Mouse (Mus musculus) myocyte (in vitro differentiated cells): Measurements from ENCODE around the gene Polr3k. TPM values are rescaled to one million over a fixed set of nuclear protein-coding genes. Genes with fewer than 3 reads are reported as not detected.
A peak's percentile ranks its signal among the peaks of the same experiment; 100 is the strongest.

Experiments
- H3K27me3 ChIP-seq: one replicate; pipeline ENCODE4 v1.6.1; 2011; ENCODE audit not compliant: control insufficient read depth, insufficient read depth, insufficient read length
- H3K36me3 ChIP-seq: one replicate; pipeline ENCODE4 v1.6.1; 2011; ENCODE audit not compliant: control insufficient read depth, insufficient read depth
- H3K4me2 ChIP-seq: one replicate; pipeline ENCODE4 v1.6.1; 2011; ENCODE audit warnings: low read depth, control low read depth
- H3K4me3 ChIP-seq: one replicate; pipeline ENCODE4 v1.5.1; 2011; ENCODE audit warnings: mild to moderate bottlenecking, control low read depth, moderate library complexity
- H3K79me2 ChIP-seq: one replicate; pipeline ENCODE4 v1.6.1; 2011; ENCODE audit not compliant: control insufficient read depth, insufficient read depth
- H3ac ChIP-seq: one replicate; pipeline ENCODE4 v1.6.1; 2011; ENCODE audit not compliant: control insufficient read depth, insufficient read length
- CEBPB ChIP-seq: IDR thresholded peaks from 2 replicates; pipeline ENCODE4 v1.6.1; 2011; ENCODE audit warnings: mild to moderate bottlenecking, moderate library complexity; ENCODE audit not compliant: poor library complexity, insufficient read depth, severe bottlenecking
- E2F4 ChIP-seq: IDR thresholded peaks from one replicate; pipeline ENCODE4 v1.6.1; 2011; ENCODE audit warnings: mild to moderate bottlenecking, control low read depth, moderate library complexity; ENCODE audit not compliant: insufficient read depth
- MAX ChIP-seq: IDR thresholded peaks from one replicate; pipeline ENCODE4 v1.6.1; 2011; ENCODE audit warnings: low read depth, mild to moderate bottlenecking, control low read depth
- MYOD1 ChIP-seq, 3 experiments: IDR thresholded peaks; one replicate each; pipeline ENCODE4 v1.6.1; 2011; ENCODE audit warnings: control low read depth in 2 of 3, low read depth in 2 of 3, mild to moderate bottlenecking in 2 of 3, moderate library complexity in 1 of 3; ENCODE audit not compliant: insufficient read length in 2 of 3, control insufficient read depth in 1 of 3
- MYOG ChIP-seq, 3 experiments: IDR thresholded peaks; one replicate each; pipeline ENCODE4 v1.6.1; 2011; ENCODE audit warnings: control low read depth in 2 of 3, low read depth in 2 of 3, mild to moderate bottlenecking in 2 of 3; ENCODE audit not compliant: insufficient read length in 2 of 3, control insufficient read depth in 1 of 3, insufficient read depth in 1 of 3
- POLR2A ChIP-seq: IDR thresholded peaks from one replicate; pipeline ENCODE4 v1.6.1; 2011; ENCODE audit warnings: low read depth, mild to moderate bottlenecking, control low read depth, moderate library complexity; ENCODE audit not compliant: insufficient read length
- POLR2AphosphoS2 ChIP-seq: IDR thresholded peaks from one replicate; pipeline ENCODE4 v1.6.1; 2011; ENCODE audit warnings: low read depth, control low read depth; ENCODE audit not compliant: insufficient read length
- REST ChIP-seq: IDR thresholded peaks from one replicate; pipeline ENCODE4 v1.6.1; 2011; ENCODE audit warnings: mild to moderate bottlenecking, control low read depth, moderate library complexity; ENCODE audit not compliant: insufficient read depth, insufficient read length
- SRF ChIP-seq: IDR thresholded peaks from one replicate; pipeline ENCODE4 v1.6.1; 2011; ENCODE audit warnings: low read depth; ENCODE audit not compliant: control insufficient read depth, insufficient read length
- TCF12 ChIP-seq: IDR thresholded peaks from one replicate; pipeline ENCODE4 v1.6.1; 2011; ENCODE audit warnings: mild to moderate bottlenecking, control low read depth; ENCODE audit not compliant: poor library complexity, insufficient read depth, severe bottlenecking
- TCF3 ChIP-seq: IDR thresholded peaks from one replicate; pipeline ENCODE4 v1.6.1; 2011; ENCODE audit warnings: low read depth, control low read depth; ENCODE audit not compliant: insufficient read length
- USF1 ChIP-seq: IDR thresholded peaks from one replicate; pipeline ENCODE4 v1.6.1; 2011; ENCODE audit warnings: low read depth, mild to moderate bottlenecking, control low read depth, moderate library complexity
- polyA plus RNA-seq: library from polyadenylated mRNA; unstranded; fragments of >200 nt; fragmentation: generic; extraction: Trizol; gene quantifications from one replicate; pipeline ENCODE4 v1.2.1, GENCODE M21; 2012; ENCODE audit warnings: missing spikeins

Gene Polr3k
- polyA plus RNA-seq: 12.3 TPM

GRCm38 (mm10) chr2:181863791-181864535, at the start of gene Polr3k:
Gene Polr3k (plus strand): TSS chr2:181864337.
- H3K27me3 ChIP-seq: no peaks in the 10 kb centered on the region
- peak within 1 kb of the TSS; percentile 74 for H3K4me3 ChIP-seq

GRCm38 (mm10) chr2:181829032-181829650, 35.0 kb upstream of the Polr3k start:
- Histone ChIP-seq H3K27me3 (no peaks in the 10 kb centered on the region), H3K4me2 (no peak overlapping the region), H3K36me3 (no peaks in the 10 kb centered on the region), H3ac (no peak overlapping the region), H3K4me3 (no peak overlapping the region), H3K79me2 (no peaks in the 10 kb centered on the region)
- TF ChIP-seq SRF (no peak), CEBPB (no peak), MYOG (IDR thresholded peaks at IDR 0.05; ENCODE audit: control insufficient read depth in 1 of 3, insufficient read depth in 1 of 3, insufficient read length in 2 of 3, low read depth in 2 of 3) (no peak), MYOD1 (IDR thresholded peaks at IDR 0.05; ENCODE audit: control insufficient read depth in 1 of 3, insufficient read length in 2 of 3, low read depth in 2 of 3) (no peak), TCF3 (no peak)

More at GRCm38 (mm10) chr2:181863791-181864535, at the start of gene Polr3k:
- Histone ChIP-seq H3K4me2 (peak within 1 kb of the TSS; percentile 86), H3K36me3 (peaks cover 5% of the 10 kb centered on the region), H3K79me2 (peaks cover 13% of the 10 kb centered on the region), H3ac (peak within 1 kb of the TSS; percentile 69)
- TF ChIP-seq E2F4 (peak; percentile 11), POLR2A (peak; percentile 79), POLR2AphosphoS2 (peak; percentile 74), MAX (no peak), SRF (peak; percentile 56)

GRCm38 (mm10) chr2:181832745-181833144, 31.4 kb upstream of the Polr3k start:
- Histone ChIP-seq H3K4me3 (no peak overlapping the region), H3K79me2 (no peaks in the 10 kb centered on the region), H3K4me2 (peak overlapping the region; percentile 44), H3K36me3 (no peaks in the 10 kb centered on the region), H3K27me3 (no peaks in the 10 kb centered on the region), H3ac (no peak overlapping the region)
- TF ChIP-seq POLR2A (no peak), SRF (no peak), USF1 (no peak), TCF3 (no peak), MAX (no peak), MYOG (IDR thresholded peaks at IDR 0.05; ENCODE audit: control insufficient read depth in 1 of 3, insufficient read depth in 1 of 3, insufficient read length in 2 of 3, low read depth in 2 of 3) (peak in 1 of 3 experiments; percentile 4), TCF12 (no peak)

GRCm38 (mm10) chr2:181837372-181838292, 26.5 kb upstream of the Polr3k start, which contains the start of gene Pcmtd2:
Gene Pcmtd2 (plus strand): TSS chr2:181837854.
- H3K27me3 ChIP-seq: no peaks in the 10 kb centered on the region
- TF ChIP-seq POLR2AphosphoS2 (peak; percentile 84), TCF12 (no peak), MAX (no peak), USF1 (no peak), E2F4 (no peak), MYOG (IDR thresholded peaks at IDR 0.05; ENCODE audit: control insufficient read depth in 1 of 3, insufficient read depth in 1 of 3, insufficient read length in 2 of 3, low read depth in 2 of 3) (no peak), REST (no peak), MYOD1 (IDR thresholded peaks at IDR 0.05; ENCODE audit: control insufficient read depth in 1 of 3, insufficient read length in 2 of 3, low read depth in 2 of 3) (no peak), TCF3 (no peak), POLR2A (peak; percentile 87), SRF (peak; percentile 30), CEBPB (no peak)
- H3K79me2 ChIP-seq: no peaks in the 10 kb centered on the region

More at GRCm38 (mm10) chr2:181837372-181838292, 26.5 kb upstream of the Polr3k start, which contains the start of gene Pcmtd2:
- H3ac ChIP-seq: peak within 1 kb of the TSS; percentile 39
- peak within 1 kb of the TSS; percentile 90 for H3K4me2 ChIP-seq
- H3K36me3 ChIP-seq: no peaks in the 10 kb centered on the region
- peak within 1 kb of the TSS; percentile 77 for H3K4me3 ChIP-seq
